Mouse (Mus musculus): ENCODE results near the gene Rpl13. TPM values are rescaled to one million over a fixed set of nuclear protein-coding genes. Genes with fewer than 3 reads are reported as not detected.

The Rpl13 gene
- polyA plus RNA-seq, 1 experiment from 2014 or later: 1,460 TPM

- H3K27me3 ChIP-seq (ENCODE audit: control insufficient read depth, insufficient read depth, low read length): no peaks in the 10 kb centered on the region
- DNase-seq (ENCODE audit: low spot score): peak; percentile 55
- no peak overlapping the region for H3K4me3 ChIP-seq (ENCODE audit: low read depth, low read length)
- no peaks in the 10 kb centered on the region for H3K36me3 ChIP-seq (ENCODE audit: control insufficient read depth, insufficient read depth, low read length)
- TF ChIP-seq CTCF (IDR thresholded peaks at IDR 0.05; ENCODE audit: low read depth) (peak; percentile 73), EP300 (optimal IDR thresholded peaks at IDR 0.05) (no peak)
- no peak overlapping the region for H3K9ac ChIP-seq (ENCODE audit: low read length)
- 50% methylated on average over 6 of the region's 6 CpGs for WGBS
- 0 out of 2 replicates have a peak, but pooled peaks cover 5% of the 10 kb centered on the region for H3K4me1 ChIP-seq (replicated peaks; ENCODE audit: control insufficient read depth, insufficient read depth)
- no peak for ATAC-seq (ENCODE audit: low FRiP score, low TSS enrichment)
- H3K27ac ChIP-seq (replicated peaks): no peak overlapping the region; the same call in 1 of the 2 replicates
- no peaks in the 10 kb centered on the region for H3K9me3 ChIP-seq (ENCODE audit: control insufficient read depth, low read length)
- no peak overlapping the region for H3K4me2 ChIP-seq (replicated peaks; ENCODE audit: low read depth)
Observed at GRCm38 (mm10) chr8:123145279-123145678, 43.1 kb downstream of the Rpl13 start.

- 40% methylated on average over 7 of the region's 7 CpGs for WGBS
- H3K9me3 ChIP-seq (ENCODE audit: control insufficient read depth, low read length): no peaks in the 10 kb centered on the region
- no peak overlapping the region for H3K4me2 ChIP-seq (replicated peaks; ENCODE audit: low read depth)
- ATAC-seq (ENCODE audit: low FRiP score, low TSS enrichment) (no peak), DNase-seq (ENCODE audit: low spot score) (no peak)
- TF ChIP-seq CTCF (IDR thresholded peaks at IDR 0.05; ENCODE audit: low read depth): peak; percentile 33; the same call in 1 of the 2 replicates
- no peak for TF ChIP-seq EP300 (optimal IDR thresholded peaks at IDR 0.05)
- no peak overlapping the region; the same call in 1 of the 2 replicates for H3K9ac ChIP-seq (ENCODE audit: low read length)
- H3K4me3 ChIP-seq (ENCODE audit: low read depth, low read length): no peak overlapping the region
- no peaks in the 10 kb centered on the region for H3K27me3 ChIP-seq (ENCODE audit: control insufficient read depth, insufficient read depth, low read length)
- H3K36me3 ChIP-seq (ENCODE audit: control insufficient read depth, insufficient read depth, low read length): no peaks in the 10 kb centered on the region
- H3K27ac ChIP-seq (replicated peaks): peak overlapping the region; percentile 84
- 0 out of 2 replicates have a peak, but pooled peaks cover 5% of the 10 kb centered on the region for H3K4me1 ChIP-seq (replicated peaks; ENCODE audit: control insufficient read depth, insufficient read depth)
Observed at GRCm38 (mm10) chr8:123146390-123146789, 44.2 kb downstream of the Rpl13 start.

- H3K9ac ChIP-seq (ENCODE audit: low read length): no peak overlapping the region
- ATAC-seq (ENCODE audit: low FRiP score, low TSS enrichment) (no peak; the same call in 1 of the 2 replicates), DNase-seq (ENCODE audit: low spot score) (no peak)
- H3K9me3 ChIP-seq (ENCODE audit: control insufficient read depth, low read length): no peaks in the 10 kb centered on the region
- no peaks in the 10 kb centered on the region for H3K36me3 ChIP-seq (ENCODE audit: control insufficient read depth, insufficient read depth, low read length)
- WGBS: 25% methylated on average over 9 of the region's 9 CpGs
- no peak overlapping the region for H3K4me2 ChIP-seq (replicated peaks; ENCODE audit: low read depth)
- no peak overlapping the region; the same call in 1 of the 2 replicates for H3K27ac ChIP-seq (replicated peaks)
- H3K4me1 ChIP-seq (replicated peaks; ENCODE audit: control insufficient read depth, insufficient read depth): no peaks in the 10 kb centered on the region
- H3K4me3 ChIP-seq (ENCODE audit: low read depth, low read length): no peak overlapping the region
- TF ChIP-seq CTCF (IDR thresholded peaks at IDR 0.05; ENCODE audit: low read depth) (no peak), EP300 (optimal IDR thresholded peaks at IDR 0.05) (no peak)
- H3K27me3 ChIP-seq (ENCODE audit: control insufficient read depth, insufficient read depth, low read length): no peaks in the 10 kb centered on the region
Observed at GRCm38 (mm10) chr8:123150737-123151171, 48.6 kb downstream of the Rpl13 start.

Small RNAs within 50 kb of the gene (microRNA-seq; reads per million reads assigned to microRNA genes)
- not detected for gene Mir7079
- gene Mir7080: not detected

Other genes with a start within 250 kb of the Rpl13 start
- 35.0 and 35.8 TPM in 2 replicates for gene Ankrd11, start 60.1 kb upstream of the Rpl13 start, polyA plus RNA-seq (2015; fragmentation: Nextera tagmentation; extraction: Ambion mirVana)
- 29.6 and 32.0 TPM in 2 replicates for gene Spg7, start 39.4 kb upstream of the Rpl13 start, polyA plus RNA-seq (2015; fragmentation: Nextera tagmentation; extraction: Ambion mirVana)
- gene Cpne7, start 15.0 kb downstream of the Rpl13 start, polyA plus RNA-seq (2015; fragmentation: Nextera tagmentation; extraction: Ambion mirVana): 1.4 TPM in 2 replicates
- 7.8 and 9.3 TPM in 2 replicates for gene Sult5a1, start 56.0 kb downstream of the Rpl13 start, polyA plus RNA-seq (2015; fragmentation: Nextera tagmentation; extraction: Ambion mirVana)
- 10.0 and 13.6 TPM in 2 replicates for gene Dpep1, start 83.9 kb downstream of the Rpl13 start, polyA plus RNA-seq (2015; fragmentation: Nextera tagmentation; extraction: Ambion mirVana)
- 153 and 157 TPM in 2 replicates for gene Chmp1a, start 110.4 kb downstream of the Rpl13 start, polyA plus RNA-seq (2015; fragmentation: Nextera tagmentation; extraction: Ambion mirVana)
- gene Spata33, start 110.5 kb downstream of the Rpl13 start, polyA plus RNA-seq (2015; fragmentation: Nextera tagmentation; extraction: Ambion mirVana): 0.91 and 0.94 TPM in 2 replicates
- 16.1 and 16.7 TPM in 2 replicates for gene Cdk10, start 122.5 kb downstream of the Rpl13 start, polyA plus RNA-seq (2015; fragmentation: Nextera tagmentation; extraction: Ambion mirVana)
- gene Spata2l, start 133.9 kb downstream of the Rpl13 start, polyA plus RNA-seq (2015; fragmentation: Nextera tagmentation; extraction: Ambion mirVana): 3.1 and 3.6 TPM in 2 replicates
- gene Zfp276, start 151.8 kb downstream of the Rpl13 start, polyA plus RNA-seq (2015; fragmentation: Nextera tagmentation; extraction: Ambion mirVana): 7.8 and 8.3 TPM in 2 replicates
- gene Vps9d1, start 152.0 kb downstream of the Rpl13 start, polyA plus RNA-seq (2015; fragmentation: Nextera tagmentation; extraction: Ambion mirVana): 10.3 and 11.2 TPM in 2 replicates
- gene Fanca, start 216.2 kb downstream of the Rpl13 start, polyA plus RNA-seq (2015; fragmentation: Nextera tagmentation; extraction: Ambion mirVana): 5.3 and 5.7 TPM in 2 replicates
- 12.4 and 13.1 TPM in 2 replicates for gene Spire2, start 230.4 kb downstream of the Rpl13 start, polyA plus RNA-seq (2015; fragmentation: Nextera tagmentation; extraction: Ambion mirVana)